Mouse (Mus musculus): ENCODE measurements around the gene Dlx4.

GRCm38 (mm10) chr11:95109000-95109399, 37.1 kb downstream of the Dlx4 start:
- TF ChIP-seq CTCF (IDR thresholded peaks at IDR 0.05; ENCODE audit: control insufficient read depth, insufficient read depth, low read length) (no peak), POLR2A (IDR thresholded peaks at IDR 0.05; ENCODE audit: borderline replicate concordance, control insufficient read depth, low read depth, low read length) (no peak)

Data from bone marrow, adult 2 months (tissue).